Mouse (Mus musculus) frontal cortex, postnatal 14 days (tissue): Measurements from ENCODE around the gene Pls1.

ENCODE experiments used
- DNase-seq, 2 experiments: peaks; one replicate each; pipeline ENCODE4 v3.0.0; 2022; ENCODE audit warnings: low spot score in 2 of 2

Gene Pls1

DNA sequence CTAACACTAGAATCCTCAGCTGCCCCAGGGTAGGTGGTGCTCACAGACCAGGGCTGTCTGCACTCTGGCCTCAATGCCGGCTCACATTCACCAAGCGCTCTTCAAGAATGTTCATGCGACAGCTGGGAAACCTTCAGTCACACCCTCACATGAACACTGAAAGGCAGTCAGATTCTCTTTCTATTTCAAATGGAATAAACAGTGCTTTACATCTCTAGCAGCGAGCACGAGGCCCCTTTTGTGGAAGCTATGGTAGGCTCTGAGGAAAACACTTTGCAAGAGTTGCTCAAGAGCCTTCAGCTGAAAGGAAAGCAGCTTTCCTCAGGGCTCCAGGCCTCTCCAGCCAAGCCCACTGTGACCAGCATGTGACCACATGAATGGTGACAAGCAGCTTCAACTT is 139.7 kb downstream of the Pls1 start:
- DNase-seq: no peak

DNA sequence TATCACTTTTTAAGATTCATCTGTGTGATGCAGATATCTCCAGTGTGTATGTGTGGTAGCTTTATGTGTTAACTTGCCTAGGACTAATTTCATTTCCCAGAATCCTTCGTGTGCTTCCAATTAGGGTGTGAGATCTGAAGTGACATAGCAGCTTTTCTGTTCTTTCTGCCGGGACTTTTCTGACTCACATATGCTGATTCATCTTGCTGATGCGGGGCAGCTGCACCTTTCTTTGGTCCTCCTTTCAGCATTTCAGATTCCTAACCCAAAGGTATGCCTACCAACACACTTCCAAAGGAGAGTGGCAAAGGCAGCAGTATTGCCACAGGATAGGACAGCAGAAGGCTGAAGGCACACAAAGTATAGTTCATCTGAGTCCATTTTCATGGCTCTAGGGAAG is 141.0 kb downstream of the Pls1 start:
- DNase-seq: no peak
